Mouse (Mus musculus): ENCODE measurements around the gene Akap8l.

Akap8l gene

DNA sequence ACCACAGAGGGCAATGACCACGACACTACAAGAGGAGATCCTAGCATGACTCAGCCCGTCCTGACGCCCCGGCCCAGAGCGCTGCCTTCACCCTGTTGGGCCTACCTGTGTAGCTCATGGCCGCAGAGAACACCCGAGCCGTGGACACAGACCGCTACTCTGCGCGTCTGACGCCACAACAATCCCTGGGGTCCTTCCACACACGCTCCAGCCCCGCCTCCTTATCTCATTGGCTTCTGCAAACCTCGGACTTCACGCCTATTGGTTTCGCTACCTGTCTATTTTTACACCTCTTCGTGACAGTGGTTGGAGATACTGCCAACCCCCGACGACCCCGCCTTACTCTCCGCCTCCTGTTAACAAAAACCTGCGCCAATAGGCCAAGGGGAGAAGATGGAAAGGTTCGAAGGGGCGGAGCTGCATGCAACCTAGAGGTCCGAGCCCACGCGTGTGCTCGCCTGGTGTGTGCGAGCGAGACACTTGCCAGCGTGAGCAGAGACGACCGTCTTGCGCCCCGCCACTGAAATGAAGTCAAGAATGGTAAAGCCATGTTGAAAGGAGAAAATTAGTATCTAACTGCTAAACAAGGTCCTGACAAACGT, at the start of gene Akap8l:
Akap8l (minus strand) TSS at position 226 of the 602 bp plus-strand sequence.
- in situ Hi-C loops (cut with MboI, MseI): no loop called here

- in situ Hi-C loops (cut with MboI, MseI): loop anchor here in 1 of 2 experiments (5.0 kb wide), 1 partner anchor 39 kb away; no protein-coding TSS in a partner anchor
Observed at GRCm38 (mm10) chr17:32396266-32396665, 45.9 kb upstream of the Akap8l start.

DNA sequence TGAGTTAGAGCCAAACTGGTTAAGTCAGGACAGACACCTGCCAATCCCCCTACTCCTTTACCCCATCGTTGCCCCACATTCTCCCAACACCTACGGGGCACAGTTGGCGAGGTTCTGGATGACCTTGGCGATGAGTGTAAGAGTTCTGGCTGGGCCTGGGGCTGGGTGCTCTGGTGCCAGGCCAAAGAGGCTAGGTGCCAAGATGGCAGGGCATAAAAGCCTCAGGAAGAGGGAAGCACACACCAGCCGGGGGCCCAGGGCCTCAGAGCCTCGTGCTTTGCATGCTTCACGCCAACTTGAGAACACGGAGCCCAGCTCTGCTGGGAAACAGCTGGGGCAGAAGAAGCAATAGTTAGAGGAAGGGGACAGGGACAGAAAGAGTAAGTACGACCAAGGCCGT, 43.5 kb upstream of the Akap8l start:
- in situ Hi-C loops (cut with MboI, MseI): no loop called here

- in situ Hi-C loops (cut with MboI, MseI): loop anchor here in 1 of 2 experiments (5.0 kb wide), 1 partner anchor 103 kb away; no protein-coding TSS in a partner anchor
Observed at GRCm38 (mm10) chr17:32389101-32389659, 38.8 kb upstream of the Akap8l start, which contains the start of gene Wiz. Wiz (minus strand) TSS chr17:32389439.

- in situ Hi-C loops (cut with MboI, MseI): loop anchor here in 1 of 2 experiments (5.0 kb wide), 1 partner anchor 104 kb away; no protein-coding TSS in a partner anchor
Observed at GRCm38 (mm10) chr17:32388370-32389100, 38.1 kb upstream of the Akap8l start.

DNA sequence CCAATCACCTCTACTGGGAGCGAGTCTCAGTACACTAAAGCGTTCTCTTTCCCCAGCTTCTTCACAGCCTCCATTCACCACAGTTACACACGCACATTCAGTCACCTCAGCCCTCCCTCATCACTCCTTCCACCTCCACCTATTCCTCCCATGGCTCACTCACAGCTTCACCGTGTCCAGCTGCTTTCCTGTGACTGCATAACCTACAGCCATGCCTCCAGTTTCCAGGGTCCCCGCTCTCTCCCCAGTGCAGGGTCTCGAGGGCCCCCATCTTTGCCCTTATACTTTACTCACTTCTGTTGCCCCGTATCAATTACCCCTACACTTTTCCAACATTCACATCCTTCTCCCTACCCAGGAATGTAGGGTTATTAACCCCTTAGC, 37.6 kb upstream of the Akap8l start:
- in situ Hi-C loops (cut with MboI, MseI): loop anchor here in 1 of 2 experiments (5.0 kb wide), 1 partner anchor 104 kb away; no protein-coding TSS in a partner anchor

DNA sequence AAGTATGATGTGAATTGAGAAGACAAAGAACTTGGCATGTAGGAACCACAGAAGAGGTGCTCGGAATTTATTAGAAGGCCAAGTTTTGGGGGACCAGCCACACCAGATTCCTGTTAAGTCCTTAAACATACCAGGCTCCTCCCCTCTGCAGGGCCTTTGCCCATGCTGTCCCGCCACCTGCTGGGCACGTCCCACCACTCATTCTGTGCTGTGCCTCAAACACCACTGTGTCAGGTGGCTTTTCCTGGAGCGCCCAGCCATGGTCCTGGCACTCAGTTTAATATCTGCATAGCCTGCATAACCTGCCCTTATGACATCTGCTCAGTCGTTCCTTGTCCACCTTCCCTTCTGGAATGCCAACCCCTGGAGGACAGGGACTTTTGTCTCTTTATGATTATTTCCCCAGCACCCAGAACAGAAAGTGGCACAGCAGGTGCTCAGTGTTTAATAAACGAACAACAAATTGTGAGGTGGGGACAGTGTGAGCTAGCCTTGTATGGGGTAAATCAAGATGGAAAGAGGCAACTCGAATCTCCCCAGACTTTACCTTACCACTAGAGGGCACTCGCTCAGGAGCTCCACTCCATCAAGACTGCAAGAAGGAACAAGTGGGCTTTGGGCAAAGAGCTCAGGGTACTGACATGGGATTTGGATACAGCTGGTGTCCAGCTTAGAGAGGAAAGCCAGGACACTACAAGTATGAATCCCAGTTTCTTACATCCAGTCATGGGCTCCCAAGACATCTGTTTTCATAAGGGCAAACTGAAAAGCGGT, 36.4 kb upstream of the Akap8l start:
- in situ Hi-C loops (cut with MboI, MseI): loop anchor here in 1 of 2 experiments (5.0 kb wide), 1 partner anchor 105 kb away; no protein-coding TSS in a partner anchor

DNA sequence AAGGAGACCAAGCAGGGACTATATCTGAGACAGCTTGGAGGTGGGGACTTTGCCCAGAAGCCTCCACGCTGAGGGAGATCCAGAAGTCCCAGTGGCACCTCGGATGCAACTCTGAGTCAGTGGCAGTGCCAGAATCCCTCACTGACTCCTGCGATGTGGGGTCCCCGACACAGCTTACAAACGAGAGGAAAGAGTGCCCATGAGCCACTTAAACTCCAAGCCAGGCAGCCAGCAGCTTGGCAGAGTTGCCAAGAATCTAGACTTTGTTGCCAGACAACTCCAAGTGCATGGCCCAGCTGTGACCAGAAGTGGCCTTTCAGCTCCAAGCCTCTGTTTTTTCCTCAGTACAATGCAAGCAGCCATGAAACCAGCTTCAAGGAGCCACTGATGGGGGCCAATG, 33.3 kb upstream of the Akap8l start:
- in situ Hi-C loops (cut with MboI, MseI): no loop called here

GRCm38 (mm10) chr17:32382576-32382975, 32.2 kb upstream of the Akap8l start:
- in situ Hi-C loops (cut with MboI, MseI): no loop called here

GRCm38 (mm10) chr17:32378786-32379185, 28.4 kb upstream of the Akap8l start:
- in situ Hi-C loops (cut with MboI, MseI): no loop called here

- in situ Hi-C loops (cut with MboI, MseI): no loop called here
Observed at GRCm38 (mm10) chr17:32377137-32377536, 26.7 kb upstream of the Akap8l start.

- in situ Hi-C loops (cut with MboI, MseI): no loop called here
Observed at GRCm38 (mm10) chr17:32376475-32376874, 26.1 kb upstream of the Akap8l start.

- in situ Hi-C loops (cut with MboI, MseI): no loop called here
Observed at GRCm38 (mm10) chr17:32368991-32369578, 18.7 kb upstream of the Akap8l start.

DNA sequence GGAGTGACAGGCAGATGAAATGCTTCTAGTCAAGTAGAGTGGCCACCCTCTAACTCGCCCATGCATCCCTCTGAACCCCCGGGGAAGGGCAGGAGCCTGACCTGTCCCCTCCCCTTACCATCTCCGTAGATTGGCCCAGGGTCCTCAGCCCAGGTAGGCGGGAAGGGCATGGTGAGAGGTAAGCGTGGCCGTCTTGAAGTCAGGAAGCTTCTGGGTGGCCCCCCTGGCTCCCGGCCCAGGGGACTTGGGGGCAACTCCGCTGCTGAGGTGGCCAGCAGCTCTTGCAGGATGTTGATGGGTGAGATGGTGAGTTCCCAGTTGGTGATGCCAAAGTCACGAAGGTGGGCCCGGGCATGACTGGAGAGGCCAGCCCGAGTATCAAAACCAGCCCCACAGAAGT, 17.3 kb upstream of the Akap8l start:
- in situ Hi-C loops (cut with MboI, MseI): no loop called here

GRCm38 (mm10) chr17:32365296-32365695, 14.9 kb upstream of the Akap8l start:
- in situ Hi-C loops (cut with MboI, MseI): no loop called here

- in situ Hi-C loops (cut with MboI, MseI): loop anchor here in 1 of 2 experiments (5.0 kb wide), 1 partner anchor 43 kb away; the partner anchor contains the start of gene Akap8
Observed at GRCm38 (mm10) chr17:32364850-32365249, 14.4 kb upstream of the Akap8l start.

GRCm38 (mm10) chr17:32364331-32364730, 13.9 kb upstream of the Akap8l start:
- in situ Hi-C loops (cut with MboI, MseI): loop anchor here in 1 of 2 experiments (5.0 kb wide), 1 partner anchor 42 kb away; the partner anchor contains the start of gene Akap8

- in situ Hi-C loops (cut with MboI, MseI): loop anchor here in 1 of 2 experiments (5.0 kb wide), 1 partner anchor 42 kb away; the partner anchor contains the start of gene Akap8
Observed at GRCm38 (mm10) chr17:32363821-32364301, 13.5 kb upstream of the Akap8l start.

DNA sequence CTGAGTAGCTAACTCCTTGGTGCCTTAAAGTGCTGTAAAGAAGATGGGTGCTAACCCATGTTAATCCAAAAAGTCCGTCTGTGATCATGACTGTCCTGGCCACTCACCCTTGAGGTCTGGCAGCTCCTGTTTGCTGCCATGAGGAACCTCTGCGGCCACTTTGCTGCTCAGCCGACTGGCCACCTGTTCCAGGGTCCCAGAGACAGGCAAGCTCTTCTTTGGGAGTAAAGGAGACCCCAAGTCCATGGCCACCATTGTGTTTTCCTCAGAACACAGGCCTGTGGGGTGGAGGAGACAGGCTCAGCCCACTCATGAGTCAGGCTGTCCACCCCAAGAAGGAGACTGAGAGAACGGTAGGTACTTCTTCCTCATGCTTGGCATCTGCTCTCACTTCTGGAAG, 12.3 kb upstream of the Akap8l start:
- in situ Hi-C loops (cut with MboI, MseI): loop anchor here in 1 of 2 experiments (5.0 kb wide), 1 partner anchor 40 kb away; the partner anchor contains the start of gene Akap8

DNA sequence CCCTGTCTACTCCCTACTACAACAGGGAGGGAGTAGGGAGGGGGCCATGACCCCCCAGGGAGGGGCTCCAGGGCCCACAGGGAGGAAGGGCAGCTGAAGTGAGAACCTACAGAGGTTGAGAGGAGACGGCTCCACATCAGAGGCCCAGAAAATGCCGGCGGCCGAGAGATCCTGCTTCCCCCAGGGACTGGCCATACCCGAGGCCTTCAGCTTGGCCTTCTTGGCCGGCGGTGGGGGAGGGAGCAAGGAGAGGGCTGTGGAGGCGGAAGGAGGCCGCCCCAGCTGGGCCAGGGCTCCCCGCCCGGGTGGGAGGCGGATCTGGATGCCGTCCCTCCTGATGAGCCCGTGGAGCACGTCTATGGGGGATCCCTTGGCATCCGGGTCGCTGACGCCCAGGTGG, 9.5 kb upstream of the Akap8l start:
- in situ Hi-C loops (cut with MboI, MseI): loop anchor here (5.0 kb wide), 3 partner anchors 37 to 67 kb away; partner anchors contain the start of gene Akap8 (in 1 of the 2)

Measured in T-helper 17 cell (primary cell).